Mouse (Mus musculus) stomach, embryonic 14.5 days (tissue): Measurements from ENCODE around the gene Nacad. TPM values are rescaled to one million over a fixed set of nuclear protein-coding genes. Genes with fewer than 3 reads are reported as not detected.

Experiments
- ATAC-seq: fragments of 200-750 bp; cut with Nextera tagmentation; 2 replicates; pipeline ENCODE4 v1.8.0; 2017; ENCODE audit warnings: low read depth, moderate TSS enrichment; ENCODE audit not compliant: insufficient number of reproducible peaks, insufficient read depth, low FRiP score
- H3K27ac ChIP-seq: fragments of 300-500 bp; sonication (generic); 2 replicates; pipeline ENCODE4 v1.5.1; 2014; ENCODE audit warnings: mild to moderate bottlenecking, low read length, moderate library complexity, mixed read lengths
- H3K27me3 ChIP-seq: fragments of 300-500 bp; sonication (generic); 2 replicates; pipeline ENCODE4 v1.6.1; 2014; ENCODE audit warnings: low read length, control low read depth, mixed read lengths; ENCODE audit not compliant: control insufficient read depth, insufficient read depth
- H3K36me3 ChIP-seq: fragments of 300-500 bp; sonication (generic); 2 replicates; pipeline ENCODE4 v1.6.1; 2014; ENCODE audit warnings: mild to moderate bottlenecking, control low read depth, low read length, moderate library complexity, mixed read lengths; ENCODE audit not compliant: control insufficient read depth, insufficient read depth
- H3K4me1 ChIP-seq: fragments of 300-500 bp; sonication (generic); 2 replicates; pipeline ENCODE4 v1.6.1; 2014; ENCODE audit warnings: low read length, control low read depth, mixed read lengths; ENCODE audit not compliant: control insufficient read depth, insufficient read depth
- H3K4me2 ChIP-seq: fragments of 300-500 bp; sonication (generic); replicated peaks from 2 replicates; pipeline ENCODE4 v1.6.1; 2014; ENCODE audit warnings: low read depth, low read length, control low read depth
- H3K4me3 ChIP-seq: fragments of 300-500 bp; sonication (generic); 2 replicates; pipeline ENCODE4 v1.5.1; 2014; ENCODE audit warnings: low read depth, low read length, control low read depth
- H3K9ac ChIP-seq: fragments of 300-500 bp; sonication (generic); replicated peaks from 2 replicates; pipeline ENCODE4 v1.6.1; 2014; ENCODE audit warnings: low read depth, mild to moderate bottlenecking, control low read depth, low read length, moderate library complexity, mixed read lengths
- H3K9me3 ChIP-seq: fragments of 300-500 bp; sonication (generic); 2 replicates; pipeline ENCODE4 v1.6.1; 2016; ENCODE audit warnings: low read depth, low read length, control low read depth; ENCODE audit not compliant: control insufficient read depth
- WGBS: fragments of 180-500 bp; shearing (Covaris S2); extraction: QIAGEN DNeasy Blood & Tissue Kit; methylation state at CpG from one replicate; pipeline ENCODE4 v1.1.7; 2014; 5-methylcytosine and 5-hydroxymethylcytosine counted together
- polyA plus RNA-seq: library from polyadenylated mRNA; unstranded; fragments of >200 nt; fragmentation: Nextera tagmentation; extraction: Ambion mirVana; gene quantifications from 2 replicates; pipeline ENCODE4 v1.2.1, GENCODE M21; 2014

The Nacad gene
- polyA plus RNA-seq, 1 experiment from 2014 or later: 9.2 TPM

DNA sequence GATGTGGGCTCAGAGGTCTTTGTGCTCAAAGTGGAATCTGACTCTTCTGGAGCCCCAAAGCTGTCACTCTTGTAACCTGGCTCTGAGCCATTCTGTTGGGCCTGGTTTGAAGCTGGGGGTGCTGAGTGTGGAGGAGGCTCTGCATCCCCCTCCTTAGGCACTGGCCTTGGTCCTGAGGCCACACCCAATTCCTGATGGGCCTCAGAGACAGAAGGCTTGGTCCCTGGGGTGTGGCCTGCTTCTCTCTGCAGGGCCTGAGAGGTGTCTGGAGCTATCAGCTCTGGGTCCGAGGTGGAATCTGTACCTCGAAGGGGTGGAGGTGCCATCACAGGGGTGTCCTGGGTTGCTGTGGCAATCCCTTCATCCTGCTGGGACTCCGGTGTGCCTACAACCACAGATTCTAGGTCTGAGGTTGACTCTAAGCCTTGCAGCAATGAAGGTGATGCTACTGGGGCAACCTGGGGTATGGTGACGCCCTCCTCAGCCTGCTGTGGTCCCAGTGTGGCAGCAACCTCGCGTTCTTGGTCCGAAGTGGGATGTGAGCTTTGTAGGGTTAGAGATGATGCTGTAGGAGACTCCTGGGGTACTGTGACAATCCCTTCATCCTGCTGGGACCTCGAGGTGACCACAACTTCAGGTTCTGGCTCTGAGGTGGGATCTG is 5.4 kb downstream of the Nacad start:
- Histone ChIP-seq H3K9ac (no peak overlapping the region), H3K4me3 (no peak overlapping the region), H3K4me2 (no peak overlapping the region), H3K9me3 (no peaks in the 10 kb centered on the region), H3K36me3 (peaks cover 33% of the 10 kb centered on the region), H3K27me3 (0 out of 2 replicates have a peak, but pooled peaks cover 4% of the 10 kb centered on the region), H3K27ac (no peak overlapping the region), H3K4me1 (peaks cover 18% of the 10 kb centered on the region)
- 84% methylated on average over 8 of the region's 8 CpGs for WGBS
- no peak for ATAC-seq

DNA sequence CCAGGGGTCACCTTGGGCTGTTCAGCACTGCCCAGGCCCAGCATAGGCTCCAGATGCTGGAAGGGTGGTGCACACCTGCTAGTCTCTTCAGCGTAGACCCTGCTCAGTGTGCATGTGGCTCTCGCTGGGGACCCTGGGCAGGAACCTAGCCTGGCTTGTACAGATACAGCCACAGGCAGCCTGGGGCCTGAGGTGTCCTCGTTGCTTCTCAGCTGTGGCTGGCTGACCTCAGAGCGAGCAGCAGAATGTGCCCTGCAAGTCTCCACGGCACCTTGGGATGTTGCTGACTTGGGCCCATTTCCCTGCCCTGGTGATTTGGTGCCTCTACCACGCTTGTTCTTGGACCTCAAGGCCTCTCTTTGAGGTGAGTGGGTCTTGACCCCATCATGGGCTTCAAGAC is 6.0 kb downstream of the Nacad start:
- 83% methylated on average over 6 of the region's 6 CpGs for WGBS
- no peak overlapping the region for H3K27ac ChIP-seq
- H3K27me3 ChIP-seq: 0 out of 2 replicates have a peak, but pooled peaks cover under 1% of the 10 kb centered on the region
- no peak overlapping the region for H3K4me3 ChIP-seq
- peaks cover 34% of the 10 kb centered on the region for H3K36me3 ChIP-seq
- ATAC-seq: no peak
- no peak overlapping the region for H3K4me2 ChIP-seq
- no peaks in the 10 kb centered on the region for H3K9me3 ChIP-seq
- H3K4me1 ChIP-seq: peaks cover 14% of the 10 kb centered on the region
- no peak overlapping the region for H3K9ac ChIP-seq

DNA sequence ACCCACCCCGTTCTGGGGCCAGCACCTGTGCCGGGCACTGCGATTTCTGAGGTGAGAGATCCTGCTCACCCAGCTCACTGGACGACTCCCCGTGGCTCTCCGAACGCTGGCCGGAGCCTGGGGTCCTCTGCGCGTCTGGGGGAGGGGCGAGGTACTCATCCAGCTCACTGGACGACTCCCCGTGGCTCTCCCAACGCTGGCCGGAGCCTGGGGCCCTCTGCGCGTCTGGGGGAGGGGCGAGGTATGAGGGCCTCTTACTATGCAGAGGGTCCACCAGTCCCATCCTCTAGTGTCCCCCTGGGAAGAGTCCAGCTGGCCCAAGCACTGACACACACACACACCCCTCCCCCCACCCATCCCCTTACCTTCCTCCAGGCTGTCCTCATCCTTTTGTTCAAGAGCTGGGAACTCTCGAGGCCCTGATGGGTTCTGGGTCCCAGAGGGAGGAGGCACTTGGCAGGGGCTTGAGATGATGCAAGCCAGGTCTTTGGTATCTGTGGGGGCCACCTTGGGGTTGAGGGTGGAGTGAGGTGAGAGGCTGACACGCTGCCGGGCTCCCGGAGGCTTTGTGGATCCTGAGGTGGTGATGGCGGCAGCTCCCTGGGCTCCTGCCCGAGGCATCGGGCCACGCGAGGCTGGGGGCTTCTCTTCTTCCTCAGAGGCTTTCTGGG is 6.7 kb downstream of the Nacad start:
- no peak for ATAC-seq
- 32% methylated on average over 27 of the region's 27 CpGs for WGBS

DNA sequence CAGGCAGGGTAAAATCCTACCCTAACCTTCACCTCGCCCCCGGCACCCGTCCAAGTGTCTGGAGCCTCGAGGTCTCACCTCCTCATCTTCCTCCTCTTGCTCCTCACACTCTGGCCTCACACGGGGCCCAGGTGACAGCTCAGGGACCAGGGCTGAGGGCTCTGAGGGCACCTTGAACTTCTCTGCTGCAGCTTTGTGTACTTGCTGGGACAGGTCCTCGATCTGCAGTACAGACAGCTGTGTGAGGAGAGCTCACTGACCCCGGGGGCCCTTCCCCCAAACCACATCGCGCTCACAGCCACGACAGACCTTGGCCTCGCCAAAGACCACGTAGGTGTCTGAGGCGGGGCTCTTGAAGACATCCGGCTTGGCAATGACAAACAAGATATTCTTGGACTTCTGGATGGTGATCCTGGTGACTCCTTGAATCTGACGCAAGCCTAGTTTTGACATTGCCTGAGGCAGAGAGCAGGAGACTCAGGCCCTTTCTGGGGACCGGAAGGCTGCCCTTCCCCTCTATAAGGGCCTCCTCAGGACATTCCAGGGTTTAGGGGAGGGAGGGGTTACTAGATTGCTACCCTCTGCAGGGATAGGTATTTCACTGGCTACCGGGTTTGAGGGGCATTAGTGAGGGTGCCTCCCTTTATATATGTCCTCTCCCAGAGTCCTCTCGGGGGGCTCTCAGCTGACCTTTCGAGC is 7.5 kb downstream of the Nacad start:
- Histone ChIP-seq H3K9ac (no peak overlapping the region), H3K4me1 (peaks cover 4% of the 10 kb centered on the region), H3K27me3 (no peaks in the 10 kb centered on the region), H3K4me3 (no peak overlapping the region), H3K27ac (no peak overlapping the region), H3K4me2 (no peak overlapping the region), H3K36me3 (peaks cover 42% of the 10 kb centered on the region), H3K9me3 (no peaks in the 10 kb centered on the region)
- 59% methylated on average over 19 of the region's 19 CpGs for WGBS
- no peak for ATAC-seq

More for the DNA sequence above, 6.7 kb downstream of the Nacad start:
- Histone ChIP-seq H3K27me3 (no peaks in the 10 kb centered on the region), H3K36me3 (peaks cover 40% of the 10 kb centered on the region), H3K27ac (no peak overlapping the region), H3K9me3 (no peaks in the 10 kb centered on the region), H3K4me3 (no peak overlapping the region), H3K9ac (no peak overlapping the region), H3K4me1 (peaks cover 9% of the 10 kb centered on the region), H3K4me2 (no peak overlapping the region)

DNA sequence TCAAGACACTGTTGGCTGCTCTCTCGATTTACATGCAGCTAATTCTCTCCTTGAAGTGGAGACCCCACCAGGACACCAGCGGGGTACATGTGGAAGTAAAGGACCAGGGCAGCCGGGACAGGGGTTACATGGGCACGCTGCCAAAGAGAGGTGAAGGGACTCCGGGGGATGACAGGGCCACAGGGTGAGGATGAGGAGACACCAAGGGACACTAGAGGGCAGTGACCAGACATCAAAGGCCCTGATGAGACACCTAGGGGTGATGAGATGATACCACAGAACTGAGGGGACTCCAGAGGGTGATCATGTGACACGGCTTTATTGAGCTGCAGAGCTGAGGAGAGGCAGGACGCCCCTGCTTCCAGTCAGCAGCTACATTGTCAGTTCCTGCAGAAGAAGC is 8.3 kb downstream of the Nacad start:
- Histone ChIP-seq H3K27me3 (no peaks in the 10 kb centered on the region), H3K36me3 (peaks cover 49% of the 10 kb centered on the region), H3K4me2 (no peak overlapping the region), H3K27ac (no peak overlapping the region), H3K9me3 (no peaks in the 10 kb centered on the region), H3K4me3 (no peak overlapping the region), H3K9ac (no peak overlapping the region), H3K4me1 (peaks cover 4% of the 10 kb centered on the region)
- WGBS: 76% methylated on average over 7 of the region's 7 CpGs
- ATAC-seq: no peak

DNA sequence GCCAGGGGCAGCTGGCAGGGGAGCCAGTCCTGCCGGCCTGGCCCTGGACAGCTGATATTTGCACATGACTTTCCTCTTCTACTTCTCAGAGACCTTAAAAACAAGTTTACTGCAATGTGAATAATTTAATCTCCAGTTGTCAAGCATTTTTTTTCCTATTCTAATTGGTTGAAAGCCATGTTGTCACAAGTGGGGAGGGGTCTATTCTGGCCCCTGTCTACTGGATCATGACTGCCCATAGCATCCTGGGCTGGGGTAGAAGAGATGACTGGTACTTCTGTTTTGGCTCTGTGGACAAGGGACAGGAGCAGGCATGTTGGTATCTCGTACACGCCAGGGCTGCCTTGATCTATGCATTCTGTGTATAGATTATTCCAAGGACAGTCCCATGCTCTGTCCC is 9.2 kb downstream of the Nacad start:
- Histone ChIP-seq H3K27ac (no peak overlapping the region), H3K9ac (no peak overlapping the region), H3K4me2 (no peak overlapping the region), H3K9me3 (no peaks in the 10 kb centered on the region), H3K36me3 (peaks cover 56% of the 10 kb centered on the region), H3K4me3 (no peak overlapping the region), H3K4me1 (no peaks in the 10 kb centered on the region), H3K27me3 (no peaks in the 10 kb centered on the region)
- WGBS: 93% methylated on average over 3 of the region's 3 CpGs
- no peak for ATAC-seq

DNA sequence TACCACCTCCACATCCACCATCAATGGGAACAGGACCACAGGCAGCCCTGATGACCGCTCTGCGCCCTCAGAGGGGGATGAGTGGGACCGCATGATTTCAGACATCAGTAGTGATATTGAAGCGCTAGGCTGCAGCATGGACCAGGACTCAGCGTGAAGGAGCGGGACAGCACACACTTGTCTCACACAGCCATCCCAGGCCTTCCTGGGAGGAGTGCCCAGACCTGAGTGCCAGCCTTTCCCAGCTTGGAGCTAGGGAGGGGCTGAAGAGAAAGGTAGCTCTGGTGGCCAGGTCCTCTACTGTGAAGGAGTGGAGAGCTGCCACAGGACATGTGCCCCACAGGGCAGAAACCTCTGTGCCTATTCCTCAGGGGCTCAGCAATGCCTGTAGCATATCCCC is 9.6 kb downstream of the Nacad start:
- Histone ChIP-seq H3K4me1 (no peaks in the 10 kb centered on the region), H3K27me3 (no peaks in the 10 kb centered on the region), H3K9me3 (no peaks in the 10 kb centered on the region), H3K4me2 (no peak overlapping the region), H3K27ac (no peak overlapping the region), H3K36me3 (peaks cover 57% of the 10 kb centered on the region), H3K9ac (no peak overlapping the region), H3K4me3 (no peak overlapping the region)
- no peak for ATAC-seq
- WGBS: 98% methylated on average over 6 of the region's 6 CpGs

DNA sequence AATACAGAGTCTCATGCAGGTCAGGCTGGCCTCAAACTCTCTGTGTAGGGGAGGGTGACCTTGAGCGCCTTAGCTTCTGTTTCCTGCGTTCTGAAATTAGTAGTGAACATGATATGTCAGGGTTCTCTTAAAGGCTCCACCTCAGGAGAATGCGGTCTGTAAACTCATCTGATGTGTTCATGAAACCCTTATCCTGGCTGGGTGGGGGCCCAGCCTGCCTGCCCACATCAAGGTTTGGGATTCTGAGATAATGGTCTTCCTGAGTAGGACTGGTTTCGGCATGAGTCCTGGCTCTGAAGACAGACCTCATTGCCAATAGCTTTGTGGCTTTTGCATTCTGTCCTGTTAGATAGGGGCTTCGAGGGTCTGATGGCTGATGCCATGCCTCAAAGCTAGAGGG is 10.5 kb downstream of the Nacad start:
- 89% methylated on average over 5 of the region's 5 CpGs for WGBS
- Histone ChIP-seq H3K27ac (no peak overlapping the region), H3K4me3 (no peak overlapping the region), H3K9me3 (no peaks in the 10 kb centered on the region), H3K27me3 (no peaks in the 10 kb centered on the region), H3K4me2 (no peak overlapping the region), H3K36me3 (peaks cover 65% of the 10 kb centered on the region), H3K4me1 (no peaks in the 10 kb centered on the region), H3K9ac (no peak overlapping the region)
- ATAC-seq: no peak
